Mouse (Mus musculus) adrenal gland, postnatal 14 days (tissue): Measurements from ENCODE around the gene Osgin1. TPM values are rescaled to one million over a fixed set of nuclear protein-coding genes. Genes with fewer than 3 reads are reported as not detected.

Experiments
- DNase-seq: peaks from one replicate; pipeline ENCODE4 v3.0.0; 2021; ENCODE audit warnings: mixed read lengths
- long read RNA-seq, 2 experiments: library from polyadenylated mRNA; stranded (forward); transcript quantifications; one replicate each; pipeline ENCODE4 v2.0.0; 2021
- total RNA-seq: library from RNA; stranded (reverse); gene quantifications from 2 replicates; pipeline ENCODE4 v1.2.3, GENCODE M21; 2021

The Osgin1 gene
- total RNA-seq: 52.9 and 69.1 TPM in 2 replicates
- long read RNA-seq, experiment 1, transcript Osgin1-206 (6 exons, 2,005 nt): major isoform, 65 of 118 reads
- long read RNA-seq, experiment 1, partial matches to known transcripts: 2 of 118 reads
- long read RNA-seq, experiment 1, other reads (novel, unspliced or antisense): 49 of 118 reads
- long read RNA-seq, experiment 2, transcript Osgin1-206 (6 exons, 2,005 nt): major isoform, 41 of 109 reads
- long read RNA-seq, experiment 2, partial matches to known transcripts: 3 of 109 reads
- long read RNA-seq, experiment 2, other reads (novel, unspliced or antisense): 62 of 109 reads

DNA sequence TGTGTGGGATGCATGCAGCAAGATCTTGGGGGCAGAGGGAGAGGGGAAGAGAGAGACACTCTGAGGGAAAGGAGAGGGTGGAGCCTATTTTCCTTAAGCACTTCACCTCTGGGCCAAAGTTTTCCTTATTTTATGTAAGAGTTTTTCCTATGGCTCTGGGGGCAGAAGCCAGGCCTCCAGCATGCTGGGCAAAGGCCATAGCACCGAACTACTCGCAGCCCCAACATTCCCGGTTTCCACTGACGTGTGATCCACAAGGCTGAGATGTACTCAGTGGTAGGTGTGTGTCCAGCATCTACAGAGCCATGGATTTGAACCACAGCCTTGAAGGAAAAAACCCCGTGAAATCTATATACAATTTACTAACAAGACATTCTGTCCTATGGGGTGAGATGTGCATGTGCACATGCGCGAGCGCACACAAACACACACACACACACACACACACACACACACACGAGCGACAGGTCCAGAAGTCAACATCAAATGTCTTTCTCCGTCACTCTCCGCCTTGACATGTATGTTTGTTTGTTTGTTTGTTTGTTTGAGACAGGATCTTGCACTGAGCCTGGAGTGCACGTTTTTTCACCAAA is at the start of gene Osgin1:
TSS of gene Osgin1 (plus strand) at position 543 of the 593 bp plus-strand sequence.
- no peak for DNase-seq

DNA sequence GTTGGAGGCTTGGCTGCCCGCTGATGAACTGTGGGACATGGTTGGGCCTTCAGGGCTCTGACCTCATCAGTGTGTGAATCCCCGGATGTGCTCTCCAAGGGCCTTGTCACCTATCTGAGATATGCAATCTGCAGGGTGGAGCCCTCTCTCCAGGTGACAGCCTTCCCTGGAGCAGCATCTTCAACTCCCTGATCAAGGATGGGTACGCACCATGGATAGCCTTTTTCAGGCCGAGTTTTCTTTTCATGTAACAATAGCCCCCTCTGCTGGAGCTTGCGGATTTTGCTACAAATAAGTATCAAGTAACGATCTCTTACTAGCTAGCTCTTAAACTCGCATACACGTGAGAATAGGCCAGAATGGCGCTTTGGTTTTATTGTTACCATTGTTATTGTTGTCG is 49.4 kb upstream of the Osgin1 start:
- DNase-seq: peak; percentile 82

DNA sequence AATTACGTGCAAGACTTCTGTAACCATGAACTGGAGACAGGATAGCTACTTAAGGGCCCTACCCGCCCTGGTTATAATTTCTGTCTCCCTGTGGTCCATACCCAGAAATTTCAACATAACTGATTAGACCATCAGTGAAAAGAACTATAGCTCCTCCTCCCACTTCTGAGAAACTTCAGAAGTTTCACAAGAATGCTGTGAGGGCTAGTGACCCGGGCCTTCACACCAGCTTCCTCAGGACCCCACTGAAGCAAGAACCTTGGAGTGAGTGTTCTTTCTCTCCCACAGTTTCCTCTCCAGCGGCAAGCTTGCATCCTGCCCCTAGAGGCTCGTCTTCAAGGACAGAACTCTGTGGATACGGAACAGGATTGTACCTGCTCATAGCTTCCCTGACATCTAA is 48.1 kb upstream of the Osgin1 start:
- no peak for DNase-seq

- DNase-seq: no peak
These were observed 46.9 kb upstream of the Osgin1 start for GRCm38 (mm10) chr8:119386988-119387387.

DNA sequence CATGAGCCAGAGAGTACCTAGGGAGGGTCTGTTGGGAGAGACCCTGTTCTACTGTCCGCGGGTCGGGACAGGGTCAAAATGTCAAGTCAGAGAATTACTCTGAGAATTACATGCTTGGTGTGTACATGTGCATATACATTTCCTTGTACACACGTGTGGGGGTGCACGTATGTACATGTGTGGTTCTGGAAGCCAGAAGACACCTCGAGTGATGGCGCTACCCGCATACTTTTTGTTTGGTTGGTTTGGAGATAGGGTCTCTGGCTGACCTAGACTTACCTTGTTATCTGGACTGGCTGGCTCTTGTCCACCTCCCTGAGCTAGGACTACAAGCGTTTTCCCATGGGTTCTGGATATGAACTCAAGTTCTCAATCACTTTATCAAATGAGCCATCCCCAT is 39.8 kb upstream of the Osgin1 start:
- no peak for DNase-seq

DNA sequence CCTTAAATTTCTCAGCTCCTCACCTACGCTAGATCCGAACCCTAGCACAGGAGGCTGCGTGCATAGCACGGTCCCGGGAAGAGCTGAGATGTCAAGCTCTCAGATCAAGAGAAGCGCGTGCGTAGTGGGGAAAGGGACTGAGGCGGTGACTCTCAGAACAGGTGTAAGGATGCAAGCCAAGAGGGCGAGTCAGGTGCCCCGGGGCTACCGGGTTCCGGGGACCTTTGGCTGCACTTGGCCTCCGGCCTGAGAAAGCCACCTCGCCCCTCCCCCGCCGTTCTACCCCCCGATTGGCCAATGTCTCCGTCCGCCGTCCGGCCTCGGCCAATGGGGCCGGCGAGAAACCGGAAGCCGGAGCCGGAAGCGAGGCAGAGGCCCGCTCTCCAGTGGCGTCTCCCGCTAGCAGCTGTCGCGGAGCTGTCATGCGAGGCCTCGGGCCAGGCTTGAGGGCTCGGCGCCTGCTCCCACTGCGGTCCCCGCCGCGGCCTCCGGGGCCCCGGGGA is 39.3 kb upstream of the Osgin1 start, which contains the start of gene Mlycd:
TSS of gene Mlycd (plus strand) at position 355 of the 503 bp plus-strand sequence.
- DNase-seq: peak; percentile 98

GRCm38 (mm10) chr8:119395072-119395950 is 38.6 kb upstream of the Osgin1 start:
- DNase-seq: peak; percentile 59

- no peak for DNase-seq
These were observed 35.4 kb upstream of the Osgin1 start for GRCm38 (mm10) chr8:119398558-119398957.

DNA sequence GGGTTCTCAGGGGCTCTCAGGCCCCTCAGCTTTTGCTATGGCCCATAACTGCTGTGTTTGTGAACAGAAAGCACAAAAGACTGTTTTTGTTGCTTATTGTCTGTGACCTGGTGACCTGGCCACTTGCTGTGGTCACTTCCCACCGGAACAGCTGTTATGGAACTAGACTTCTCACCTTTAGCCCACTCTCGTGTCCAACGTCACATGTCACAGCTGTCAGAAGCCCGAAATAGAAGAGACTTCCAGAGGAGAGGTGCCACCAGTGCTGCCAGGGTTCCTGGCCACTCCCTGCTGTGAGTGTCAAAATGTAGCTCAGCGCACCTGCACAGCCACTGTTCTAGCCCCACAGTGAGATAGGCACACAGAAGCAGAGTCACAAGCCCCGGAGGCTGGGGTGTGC is 34.7 kb upstream of the Osgin1 start:
- DNase-seq: peak; percentile 45

GRCm38 (mm10) chr8:119400122-119400671 is 33.7 kb upstream of the Osgin1 start:
- DNase-seq: no peak

GRCm38 (mm10) chr8:119400904-119401303 is 33.0 kb upstream of the Osgin1 start:
- no peak for DNase-seq

- DNase-seq: no peak
These were observed 30.0 kb upstream of the Osgin1 start for GRCm38 (mm10) chr8:119403912-119404311.

DNA sequence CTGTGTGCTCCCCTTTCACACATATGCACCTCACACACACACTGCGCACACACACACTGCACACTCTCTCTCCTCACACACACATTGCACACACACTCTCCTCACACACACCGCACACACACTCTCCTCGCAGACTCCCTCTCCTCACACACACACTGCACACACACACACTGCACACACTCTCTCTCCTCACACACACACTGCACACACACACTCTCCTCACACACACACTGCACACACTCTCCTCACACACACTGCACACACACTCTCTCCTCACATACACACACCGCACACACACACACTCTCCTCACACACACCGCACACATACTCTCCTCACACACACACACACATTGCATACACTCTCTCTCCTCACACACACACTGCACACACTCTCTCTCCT is 29.3 kb upstream of the Osgin1 start:
- no peak for DNase-seq

- DNase-seq: no peak
These were observed 25.6 kb upstream of the Osgin1 start for GRCm38 (mm10) chr8:119408311-119408710.

DNA sequence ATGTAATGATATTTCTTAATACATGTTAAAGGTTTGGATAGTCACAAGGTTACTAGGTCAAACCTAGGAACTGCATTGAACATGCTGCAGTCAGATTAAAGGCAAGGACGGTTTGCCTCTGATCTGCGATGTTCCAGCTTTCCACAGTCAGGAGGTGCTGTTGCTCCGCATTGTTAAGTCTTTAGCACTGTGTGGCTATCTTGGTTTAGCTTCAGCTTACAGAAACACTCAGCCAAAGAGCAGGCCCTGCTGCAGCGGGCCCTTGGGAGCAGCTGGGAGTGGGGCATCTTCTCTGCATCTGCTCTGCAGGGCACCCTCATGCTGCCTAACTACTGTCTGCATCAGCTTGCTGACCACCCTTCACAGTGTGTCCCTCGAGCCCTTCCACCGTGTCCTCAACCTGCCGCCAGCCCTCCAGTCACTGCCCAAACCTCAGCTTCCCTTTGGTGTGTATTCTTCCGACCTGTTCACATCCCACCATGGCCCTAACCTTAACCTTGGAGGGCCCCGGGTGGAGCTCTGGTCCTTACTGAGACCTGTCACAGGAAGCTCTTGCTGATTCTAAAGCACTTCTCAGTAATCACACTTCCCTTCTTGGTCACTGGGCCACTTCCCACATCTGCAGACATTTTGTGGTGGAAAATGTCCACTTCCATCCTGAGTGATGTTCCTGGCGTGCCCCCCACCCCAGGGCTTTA is 21.7 kb upstream of the Osgin1 start:
- DNase-seq: peak; percentile 32

DNA sequence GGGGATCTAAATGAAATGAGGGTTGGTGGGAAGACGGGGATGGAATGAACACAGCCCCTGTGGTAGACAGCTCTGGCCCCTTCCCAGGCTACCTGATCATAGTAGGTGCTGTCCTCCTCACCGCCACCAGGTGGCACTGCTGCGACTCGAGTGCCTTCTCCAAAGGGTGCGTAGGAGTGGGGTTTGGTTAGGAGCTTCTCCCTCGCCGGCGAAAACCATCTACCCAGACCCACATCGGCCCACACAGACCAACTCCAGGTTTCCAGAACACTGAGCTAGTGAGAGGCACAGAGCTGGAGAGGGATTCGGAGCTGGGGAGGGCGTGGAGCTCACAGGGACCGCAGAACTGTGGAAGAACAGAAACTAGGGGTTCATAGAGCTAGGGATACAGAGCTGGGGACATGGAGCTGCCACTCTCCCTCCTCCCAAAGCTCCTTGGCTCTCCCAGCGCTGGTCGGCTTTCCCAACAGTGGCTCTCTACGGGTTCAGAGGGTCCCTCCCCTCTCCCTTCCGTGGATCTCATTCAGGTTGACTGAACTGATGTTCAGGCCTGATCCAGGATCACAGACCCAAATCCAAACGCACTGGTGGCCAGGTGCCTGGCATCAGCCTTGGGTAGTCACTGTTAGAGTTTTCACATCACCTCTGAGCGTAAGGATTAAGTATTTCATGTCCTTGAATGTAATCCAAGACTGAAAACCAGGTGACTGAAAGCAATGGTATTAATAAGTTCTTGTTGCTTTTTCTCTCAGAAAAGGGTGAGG is 21.0 kb upstream of the Osgin1 start:
- peak; percentile 88 for DNase-seq

GRCm38 (mm10) chr8:119413605-119414004 is 20.3 kb upstream of the Osgin1 start:
- peak; percentile 52 for DNase-seq

- DNase-seq: peak; percentile 4
These were observed 13.6 kb upstream of the Osgin1 start for GRCm38 (mm10) chr8:119420318-119420717.

DNA sequence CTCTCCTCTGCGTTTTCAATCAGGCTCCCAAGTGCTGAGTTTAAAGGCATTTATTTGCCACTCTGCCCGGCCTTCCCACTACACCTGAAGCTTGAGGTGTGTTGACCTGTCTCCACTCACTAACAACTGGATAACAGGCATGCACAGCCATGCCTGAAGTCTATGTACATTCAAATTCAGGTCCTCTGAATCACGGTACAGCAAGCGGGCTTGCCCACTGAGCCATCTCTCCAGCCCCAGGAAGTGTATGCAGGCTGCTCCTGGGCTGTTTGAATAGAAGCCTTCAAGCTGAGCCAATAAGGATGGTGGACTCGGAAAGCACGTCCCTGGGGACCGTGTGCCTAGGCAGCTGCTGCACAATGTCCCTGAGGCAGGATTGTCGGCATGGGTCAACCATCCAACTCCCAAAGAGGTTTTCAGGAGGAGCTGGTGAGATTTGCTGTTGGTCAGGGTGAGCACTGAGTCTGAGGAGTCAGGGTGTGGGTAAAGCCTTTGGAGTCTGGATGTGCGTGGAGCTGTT is 12.3 kb upstream of the Osgin1 start:
- DNase-seq: no peak

DNA sequence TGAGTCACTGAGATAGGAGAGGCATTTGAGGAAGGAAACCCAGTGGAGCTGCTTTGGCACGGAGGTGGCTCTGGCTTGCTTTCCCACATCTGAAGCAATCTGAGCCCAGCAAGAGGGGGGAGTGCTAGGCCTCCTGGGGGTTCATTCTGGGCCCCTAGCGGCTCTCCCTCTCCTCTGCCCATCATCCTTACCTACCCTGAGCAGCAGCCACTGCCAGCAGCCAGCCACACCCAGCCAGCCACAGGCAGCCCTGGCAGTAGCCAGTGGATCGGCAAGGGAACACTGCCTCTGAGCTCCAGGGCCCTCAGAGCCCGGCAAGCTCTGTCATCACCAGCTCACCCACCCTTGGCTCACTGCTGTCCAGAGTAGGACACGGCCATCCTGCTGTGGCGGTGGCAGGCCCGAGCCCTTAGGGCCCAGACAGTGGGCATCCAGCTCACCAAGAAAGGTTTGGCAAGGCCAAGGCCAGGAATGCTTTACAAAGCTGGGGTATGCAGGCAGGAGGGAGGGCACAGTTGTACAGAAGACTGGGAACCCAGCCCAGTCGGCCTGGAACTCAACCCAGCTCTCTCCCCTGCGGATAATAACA is 11.7 kb upstream of the Osgin1 start:
- DNase-seq: peak; percentile 77
